Mouse (Mus musculus) ovary, adult 18-20 months (tissue): ENCODE results near the gene Zfp629.

Source experiments
- DNase-seq: peaks from one replicate; pipeline ENCODE4 v3.0.0; 2022; ENCODE audit warnings: low spot score, mixed read lengths

The Zfp629 gene

DNA sequence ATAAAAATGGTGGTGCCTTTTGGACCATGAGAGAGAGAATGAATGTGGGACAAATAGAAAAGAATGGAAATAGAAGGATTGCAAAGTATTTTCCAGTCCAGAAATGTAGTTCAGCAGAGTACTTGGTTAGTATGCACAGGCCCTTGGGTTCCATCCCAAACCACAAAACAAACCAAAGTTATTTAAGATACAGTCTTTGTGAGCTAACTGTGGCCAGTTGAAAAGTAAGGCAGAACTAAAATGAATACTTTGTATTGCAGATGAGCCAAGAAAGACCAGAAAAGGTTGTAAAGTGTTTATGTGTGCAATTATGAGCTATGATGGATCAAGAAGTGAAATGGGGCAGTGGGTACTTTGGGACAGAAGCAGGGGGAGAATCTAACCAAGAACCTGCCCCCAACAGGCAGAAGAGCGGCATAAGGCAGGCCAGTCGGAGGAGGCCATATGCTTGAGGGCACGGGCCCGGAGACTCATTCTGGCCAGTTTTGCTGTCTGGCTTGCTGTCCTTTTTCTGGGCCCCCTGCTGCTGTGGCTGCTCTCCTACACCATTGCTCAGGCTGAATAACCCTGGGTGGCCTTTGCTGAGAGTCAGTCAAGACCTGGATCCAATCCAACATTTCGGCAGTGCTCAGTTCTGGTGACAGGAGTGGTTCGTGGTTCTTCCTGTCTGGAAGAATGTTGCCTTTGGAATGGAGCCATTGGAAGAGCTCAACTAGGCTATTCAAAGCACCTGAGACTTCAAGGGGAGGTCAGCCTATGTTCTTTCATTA is 51.0 kb downstream of the Zfp629 start:
- DNase-seq = no peak

DNA sequence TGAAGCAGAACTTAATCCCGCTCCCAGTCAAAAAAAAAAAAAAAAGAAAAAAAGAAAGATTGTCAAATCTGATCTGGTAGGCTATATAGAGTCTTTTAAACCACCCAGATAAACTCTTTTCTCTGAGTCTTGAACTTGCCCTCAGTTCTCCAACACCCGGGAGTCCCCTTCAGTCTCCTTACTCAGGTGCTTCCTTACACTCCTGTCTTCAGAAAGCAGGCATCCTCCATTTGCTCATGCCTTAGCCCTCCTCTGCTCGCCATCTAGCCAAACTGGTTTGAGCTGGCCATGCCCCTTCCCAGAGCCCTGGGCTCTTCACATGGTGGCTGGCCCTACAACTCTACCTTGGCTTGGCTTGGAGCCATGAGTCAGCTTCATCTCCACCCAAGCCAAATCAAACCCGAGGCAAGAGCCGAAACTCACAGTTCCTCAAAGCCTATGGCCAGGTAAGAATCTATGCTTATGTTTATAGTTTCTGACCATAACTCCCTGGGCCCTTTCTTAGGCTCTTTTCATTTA is 54.2 kb downstream of the Zfp629 start, which contains the start of gene Tmem265:
Gene Tmem265, plus strand, starts transcription at position 51 of the 519 bp plus-strand sequence.
- DNase-seq = no peak

DNA sequence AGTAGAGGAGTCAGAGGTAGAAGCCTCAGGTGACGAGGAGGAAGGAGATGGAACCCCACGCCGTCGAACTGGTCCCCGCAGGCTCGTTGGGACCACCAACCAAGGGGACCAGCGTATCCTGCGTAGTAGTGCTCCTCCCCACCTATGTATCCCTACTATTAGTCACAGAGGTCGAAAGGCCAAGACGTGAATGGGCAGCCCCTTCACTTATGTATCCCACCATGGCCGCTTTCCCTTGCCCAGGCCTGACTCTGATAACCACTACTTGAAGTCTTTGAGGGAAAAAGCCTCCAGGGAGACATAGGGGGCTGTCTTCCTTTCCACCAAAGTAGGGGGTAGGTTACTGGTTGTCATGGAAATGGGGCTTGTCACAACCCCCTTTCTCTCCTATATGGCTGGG is 55.0 kb downstream of the Zfp629 start:
- no peak for DNase-seq
